Mouse (Mus musculus) adrenal gland, postnatal 36 days (tissue): ENCODE measurements around the gene 1700113H08Rik. TPM values are rescaled to one million over a fixed set of nuclear protein-coding genes. Genes with fewer than 3 reads are reported as not detected.

Source experiments
- DNase-seq, 2 experiments: peaks; one replicate each; pipeline ENCODE4 v3.0.0; 2021; ENCODE audit warnings: mixed read lengths in 1 of 2
- total RNA-seq, 2 experiments: library from RNA; stranded (reverse); gene quantifications; 2 replicates each; pipeline ENCODE4 v1.2.3; 2021

1700113H08Rik gene
- total RNA-seq, 2 experiments from 2014 or later = not detected

DNA sequence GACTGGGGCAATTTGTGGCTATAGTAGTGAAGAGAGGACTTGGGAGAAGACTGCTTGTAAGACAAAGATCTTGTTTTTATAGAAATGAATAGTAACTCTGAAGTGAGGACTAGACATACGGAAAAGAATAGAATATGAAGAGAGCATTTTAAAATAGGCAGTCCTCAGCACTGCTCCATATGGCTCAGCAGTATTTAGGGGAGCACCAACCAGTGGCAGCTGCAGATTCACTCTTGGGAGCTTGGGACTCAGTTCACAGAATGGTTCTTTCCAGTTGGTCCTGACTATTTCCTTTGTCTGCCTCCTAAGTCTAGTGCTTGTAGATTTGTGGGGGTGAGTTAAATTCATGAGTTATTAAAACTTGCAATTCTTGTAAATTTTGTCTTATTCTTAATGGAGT, 151.6 kb downstream of the 1700113H08Rik start:
- no peak for DNase-seq

GRCm38 (mm10) chr10:87211046-87211445, 153.2 kb downstream of the 1700113H08Rik start:
- DNase-seq = no peak

DNA sequence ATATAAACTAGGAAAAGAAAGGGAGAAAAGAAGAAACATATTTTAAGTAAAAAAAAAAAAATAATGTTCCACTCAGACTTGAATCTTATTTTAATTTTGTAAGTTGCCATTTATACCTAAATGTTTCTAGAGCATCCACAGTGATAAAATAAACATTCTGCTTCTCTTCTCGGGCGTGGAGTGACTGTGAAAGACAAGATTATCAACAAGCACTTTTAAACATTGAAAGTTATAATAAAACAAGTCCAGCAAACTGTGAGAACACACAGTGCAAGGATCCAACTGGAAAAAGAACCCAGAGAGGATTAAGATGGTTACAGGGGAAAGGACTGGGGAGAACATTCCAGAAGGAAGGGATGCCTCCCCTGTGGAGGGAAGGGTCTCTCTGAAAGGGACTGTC, 155.0 kb downstream of the 1700113H08Rik start:
- no peak for DNase-seq

DNA sequence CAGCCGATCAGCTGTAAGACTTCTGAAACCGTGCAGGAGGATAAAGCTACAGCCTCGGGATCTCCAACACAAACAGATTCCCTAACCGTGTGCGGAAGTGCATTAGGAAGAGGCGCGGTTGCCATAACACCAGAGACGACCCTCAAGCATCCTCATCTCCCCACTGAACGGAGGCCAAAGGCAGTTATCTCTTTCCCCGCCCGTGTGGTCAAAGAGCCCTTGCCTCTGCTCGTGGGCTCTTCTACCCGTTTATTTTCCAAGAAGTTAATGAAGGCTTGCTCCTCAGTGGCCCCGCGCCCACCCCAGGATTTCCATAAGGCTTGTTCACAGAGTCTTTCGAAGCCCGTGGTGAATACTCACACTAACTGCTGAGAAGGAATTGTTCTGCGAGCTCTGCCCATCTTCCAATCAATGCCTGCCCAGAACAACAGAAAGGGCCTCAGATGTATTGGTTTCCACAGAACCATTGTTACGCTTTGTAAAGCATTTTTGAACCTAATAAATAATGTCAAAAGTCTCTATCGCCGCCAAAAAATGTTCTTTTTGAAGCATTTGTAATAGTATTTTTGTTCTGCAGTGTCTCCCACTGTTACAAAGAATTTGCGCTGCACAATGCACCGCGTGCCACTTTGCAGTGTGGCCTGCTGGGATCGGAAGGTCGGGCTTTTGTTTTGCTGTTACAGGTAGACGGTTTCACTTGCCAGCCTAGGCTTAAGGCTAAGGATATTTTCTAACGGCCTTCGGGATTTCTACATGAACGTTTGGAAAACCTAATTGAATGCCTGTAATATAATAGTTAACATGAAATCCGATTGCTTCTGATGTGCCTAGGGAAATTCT, 172.4 kb downstream of the 1700113H08Rik start:
- DNase-seq = no peak

GRCm38 (mm10) chr10:87239332-87240008, 181.6 kb downstream of the 1700113H08Rik start:
- DNase-seq = no peak

- no peak for DNase-seq
These were observed 213.9 kb downstream of the 1700113H08Rik start for GRCm38 (mm10) chr10:87271724-87272123.

DNA sequence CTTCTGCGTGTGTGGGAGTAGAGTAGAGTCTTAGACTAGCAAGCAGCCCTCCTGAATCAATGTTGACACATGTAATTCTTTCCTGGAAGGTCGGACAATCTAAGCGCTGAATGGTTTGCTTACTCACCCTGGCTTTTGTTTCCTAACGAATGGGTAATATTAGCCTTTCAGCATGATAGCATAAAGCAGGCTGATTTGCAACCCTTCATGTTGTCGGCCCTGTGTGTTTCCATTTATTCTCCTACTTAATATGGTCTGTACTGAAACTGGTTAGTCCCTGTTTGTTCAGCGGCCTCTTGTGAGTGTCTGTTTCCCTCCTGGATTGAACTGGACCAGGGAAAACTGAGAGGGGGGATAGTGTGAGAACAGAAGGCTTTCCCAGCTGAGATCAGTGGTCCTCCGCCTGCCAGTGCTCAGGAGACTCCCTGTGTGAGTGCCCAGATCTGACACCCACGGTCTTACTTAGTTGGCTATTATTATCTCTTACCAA, 214.3 kb downstream of the 1700113H08Rik start:
- no peak for DNase-seq

GRCm38 (mm10) chr10:87275075-87275474, 217.2 kb downstream of the 1700113H08Rik start:
- no peak for DNase-seq

Other genes with a start within 250 kb of the 1700113H08Rik start
- gene Stab2, start 50.0 kb upstream of the 1700113H08Rik start, total RNA-seq = under 1 TPM; 0.17 to 0.40 TPM